Mouse (Mus musculus) heart, postnatal 0 days (tissue): ENCODE measurements around the gene Zfhx3. TPM values are rescaled to one million over a fixed set of nuclear protein-coding genes. Genes with fewer than 3 reads are reported as not detected.

Experiments used
- ATAC-seq: fragments of 200-750 bp; cut with Nextera tagmentation; 2 replicates; pipeline ENCODE4 v1.8.0; 2017; ENCODE audit warnings: low read depth, moderate number of reproducible peaks, moderate library complexity; ENCODE audit not compliant: insufficient read depth
- DNase-seq: peaks from one replicate; pipeline ENCODE4 v3.0.0-alpha.2; 2016; ENCODE audit warnings: low spot score
- H3K27ac ChIP-seq: fragments of 300-500 bp; sonication (generic); 2 replicates; pipeline ENCODE4 v1.5.1; 2014; ENCODE audit warnings: low read depth, mild to moderate bottlenecking
- H3K27me3 ChIP-seq: fragments of 300-500 bp; sonication (generic); 2 replicates; pipeline ENCODE4 v1.6.1; 2014; ENCODE audit warnings: low read length, mixed read lengths; ENCODE audit not compliant: control insufficient read depth, insufficient read depth
- H3K36me3 ChIP-seq: fragments of 300-500 bp; sonication (generic); replicated peaks from 2 replicates; pipeline ENCODE4 v1.6.1; 2014; ENCODE audit warnings: low read length, mixed read lengths; ENCODE audit not compliant: control insufficient read depth, insufficient read depth
- H3K4me1 ChIP-seq: fragments of 300-500 bp; sonication (generic); 2 replicates; pipeline ENCODE4 v1.6.1; 2014; ENCODE audit warnings: antibody characterized with exemption; ENCODE audit not compliant: control insufficient read depth, insufficient read depth
- H3K4me2 ChIP-seq: fragments of 300-500 bp; sonication (generic); 2 replicates; pipeline ENCODE4 v1.6.1; 2014; ENCODE audit warnings: low read depth, mild to moderate bottlenecking, low read length, moderate library complexity
- H3K4me3 ChIP-seq: fragments of 300-500 bp; sonication (generic); 2 replicates; pipeline ENCODE4 v1.5.1; 2014; ENCODE audit warnings: low read depth, low read length
- H3K9ac ChIP-seq: fragments of 300-500 bp; sonication (generic); replicated peaks from 2 replicates; pipeline ENCODE4 v1.6.1; 2014; ENCODE audit warnings: low read depth, low read length, mixed read lengths
- H3K9me3 ChIP-seq: fragments of 300-500 bp; sonication (generic); replicated peaks from 2 replicates; pipeline ENCODE4 v1.6.1; 2016; ENCODE audit warnings: low read length; ENCODE audit not compliant: control insufficient read depth
- CTCF ChIP-seq: IDR thresholded peaks from 2 replicates; pipeline ENCODE4 v1.5.1; 2016; ENCODE audit warnings: antibody characterized with exemption, control low read depth, low read depth
- EP300 ChIP-seq: IDR thresholded peaks from 2 replicates; pipeline ENCODE4 v1.6.1; 2016; ENCODE audit warnings: antibody characterized with exemption, low read depth
- WGBS: fragments of 180-500 bp; shearing (Covaris S2); extraction: QIAGEN DNeasy Blood & Tissue Kit; methylation state at CpG from one replicate; pipeline ENCODE4 v1.1.7; 2014; 5-methylcytosine and 5-hydroxymethylcytosine counted together
- polyA plus RNA-seq: library from polyadenylated mRNA; unstranded; fragments of >200 nt; fragmentation: Nextera tagmentation; extraction: Ambion mirVana; gene quantifications from 2 replicates; pipeline ENCODE4 v1.2.1, GENCODE M21; 2015
- total RNA-seq: library from RNA; depleted of rRNA; stranded (reverse); fragments of >200 nt; gene quantifications from 2 replicates; pipeline ENCODE4 v1.2.3, GENCODE M21; 2014; ENCODE audit warnings: low replicate concordance

Zfhx3 gene
- total and polyA plus RNA-seq, 2 experiments from 2014 or later = 2.0 to 2.5 TPM

DNA sequence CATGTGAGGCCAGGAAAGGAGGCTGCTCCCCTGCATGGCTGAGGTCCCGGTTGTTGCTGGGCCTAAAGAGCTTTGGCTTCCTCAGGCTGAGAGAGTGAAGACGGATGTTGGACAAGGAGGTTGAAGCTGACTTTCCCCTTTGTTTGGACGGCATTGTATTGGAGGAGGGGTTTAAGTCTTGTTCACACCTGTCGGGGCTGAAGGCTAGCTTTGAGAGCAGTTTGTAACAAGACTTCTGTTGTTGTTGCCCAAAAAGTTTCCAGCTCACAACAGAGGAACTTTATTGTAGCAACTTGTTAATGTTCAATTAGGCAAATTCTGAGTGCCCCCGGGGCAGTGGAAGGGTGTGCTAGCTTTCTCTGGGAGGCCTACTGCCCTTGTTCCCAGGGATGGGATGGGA lies 790.9 kb downstream of the Zfhx3 start:
- Histone ChIP-seq H3K36me3 (no peaks in the 10 kb centered on the region), H3K4me1 (peaks cover 14% of the 10 kb centered on the region; the same call in 1 of the 2 replicates), H3K4me2 (no peak overlapping the region), H3K27me3 (no peaks in the 10 kb centered on the region), H3K9me3 (no peaks in the 10 kb centered on the region), H3K9ac (no peak overlapping the region), H3K4me3 (no peak overlapping the region), H3K27ac (no peak overlapping the region)
- no peak for DNase-seq
- TF ChIP-seq CTCF (no peak), EP300 (no peak)
- 83% methylated on average over 5 of the region's 5 CpGs for WGBS
- no peak for ATAC-seq

DNA sequence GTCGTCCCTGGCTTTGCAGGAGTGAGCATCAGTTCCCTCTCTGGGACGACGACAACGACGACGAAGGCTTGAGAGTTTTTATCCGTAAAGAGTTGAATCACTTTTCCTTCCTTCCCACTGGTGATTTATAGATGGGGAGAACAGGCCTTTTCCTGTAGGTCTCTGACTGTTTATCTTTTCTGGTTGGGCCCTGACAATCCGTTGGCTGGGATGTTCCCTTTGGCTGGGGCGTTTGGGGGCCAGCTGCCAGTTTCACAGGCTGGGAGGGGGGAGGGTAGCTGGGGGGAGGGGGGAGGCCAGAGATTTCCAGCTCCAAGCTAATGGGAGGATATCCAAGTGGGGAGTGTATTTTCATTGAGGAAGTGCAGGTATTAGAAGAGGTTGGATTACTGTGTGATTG lies 794.0 kb downstream of the Zfhx3 start:
- no peaks in the 10 kb centered on the region for H3K9me3 ChIP-seq
- H3K4me1 ChIP-seq = peaks cover 14% of the 10 kb centered on the region; the same call in 1 of the 2 replicates
- H3K27me3 ChIP-seq = no peaks in the 10 kb centered on the region
- WGBS = 40% methylated on average over 9 of the region's 9 CpGs
- peak overlapping the region; percentile 52 for H3K27ac ChIP-seq
- TF ChIP-seq EP300 = no peak
- TF ChIP-seq CTCF = no peak
- H3K36me3 ChIP-seq = no peaks in the 10 kb centered on the region
- H3K4me2 ChIP-seq = no peak overlapping the region
- ATAC-seq (no peak), DNase-seq (no peak)
- no peak overlapping the region for H3K4me3 ChIP-seq
- no peak overlapping the region for H3K9ac ChIP-seq

DNA sequence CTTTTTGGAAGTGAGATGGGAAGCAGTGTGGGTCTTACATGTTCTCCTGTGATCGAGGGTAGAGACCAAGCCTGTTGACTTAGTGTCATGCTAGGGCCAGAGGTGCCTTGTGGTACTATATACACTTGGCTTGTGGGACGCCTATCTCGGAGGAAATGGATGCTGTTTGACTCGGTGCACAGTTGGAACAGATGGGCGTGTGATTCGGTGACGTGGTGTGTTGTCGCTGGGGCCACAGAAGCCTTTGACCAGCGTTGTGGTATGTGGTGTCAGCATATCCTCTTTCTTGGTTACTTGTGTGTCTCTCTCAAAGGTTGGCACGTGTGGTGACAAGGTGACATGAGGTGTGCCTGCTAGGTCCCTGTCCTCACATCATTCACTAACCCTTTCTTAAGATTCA lies 795.7 kb downstream of the Zfhx3 start:
- Histone ChIP-seq H3K4me2 (no peak overlapping the region), H3K9me3 (no peaks in the 10 kb centered on the region), H3K9ac (no peak overlapping the region), H3K4me3 (no peak overlapping the region), H3K27ac (no peak overlapping the region), H3K4me1 (0 out of 2 replicates have a peak, but pooled peaks cover 5% of the 10 kb centered on the region), H3K27me3 (no peaks in the 10 kb centered on the region), H3K36me3 (no peaks in the 10 kb centered on the region)
- 84% methylated on average over 10 of the region's 10 CpGs for WGBS
- no peak for ATAC-seq
- no peak for DNase-seq
- no peak for TF ChIP-seq CTCF
- TF ChIP-seq EP300 = no peak

- DNase-seq = no peak
- Histone ChIP-seq H3K9me3 (no peaks in the 10 kb centered on the region), H3K4me2 (no peak overlapping the region), H3K36me3 (no peaks in the 10 kb centered on the region), H3K9ac (no peak overlapping the region), H3K27ac (no peak overlapping the region), H3K4me3 (no peak overlapping the region), H3K27me3 (no peaks in the 10 kb centered on the region), H3K4me1 (0 out of 2 replicates have a peak, but pooled peaks cover 3% of the 10 kb centered on the region)
- no peak for ATAC-seq
- TF ChIP-seq EP300 (no peak), CTCF (no peak)
- WGBS = 91% methylated on average over 6 of the region's 6 CpGs
Observed at GRCm38 (mm10) chr8:108739517-108739916, 797.1 kb downstream of the Zfhx3 start.

- Histone ChIP-seq H3K4me3 (no peak overlapping the region), H3K27me3 (no peaks in the 10 kb centered on the region), H3K36me3 (no peaks in the 10 kb centered on the region), H3K9ac (no peak overlapping the region), H3K4me2 (no peak overlapping the region), H3K9me3 (no peaks in the 10 kb centered on the region), H3K4me1 (peaks cover 4% of the 10 kb centered on the region; the same call in 1 of the 2 replicates), H3K27ac (no peak overlapping the region)
- TF ChIP-seq EP300 (no peak), CTCF (no peak)
- 88% methylated on average over 13 of the region's 13 CpGs for WGBS
- ATAC-seq (no peak), DNase-seq (no peak)
Observed at GRCm38 (mm10) chr8:108740443-108740842, 798.0 kb downstream of the Zfhx3 start.

GRCm38 (mm10) chr8:108741651-108742050 lies 799.2 kb downstream of the Zfhx3 start:
- H3K4me3 ChIP-seq = no peak overlapping the region
- no peaks in the 10 kb centered on the region for H3K36me3 ChIP-seq
- ATAC-seq (no peak), DNase-seq (no peak)
- H3K9ac ChIP-seq = no peak overlapping the region
- peaks cover 16% of the 10 kb centered on the region for H3K4me1 ChIP-seq
- no peak overlapping the region for H3K27ac ChIP-seq
- no peaks in the 10 kb centered on the region for H3K9me3 ChIP-seq
- no peak overlapping the region for H3K4me2 ChIP-seq
- TF ChIP-seq CTCF (no peak), EP300 (no peak)
- WGBS = 76% methylated on average over 4 of the region's 4 CpGs
- H3K27me3 ChIP-seq = no peaks in the 10 kb centered on the region
